Mouse (Mus musculus): ENCODE data around the gene Ppp1r17.

DNA sequence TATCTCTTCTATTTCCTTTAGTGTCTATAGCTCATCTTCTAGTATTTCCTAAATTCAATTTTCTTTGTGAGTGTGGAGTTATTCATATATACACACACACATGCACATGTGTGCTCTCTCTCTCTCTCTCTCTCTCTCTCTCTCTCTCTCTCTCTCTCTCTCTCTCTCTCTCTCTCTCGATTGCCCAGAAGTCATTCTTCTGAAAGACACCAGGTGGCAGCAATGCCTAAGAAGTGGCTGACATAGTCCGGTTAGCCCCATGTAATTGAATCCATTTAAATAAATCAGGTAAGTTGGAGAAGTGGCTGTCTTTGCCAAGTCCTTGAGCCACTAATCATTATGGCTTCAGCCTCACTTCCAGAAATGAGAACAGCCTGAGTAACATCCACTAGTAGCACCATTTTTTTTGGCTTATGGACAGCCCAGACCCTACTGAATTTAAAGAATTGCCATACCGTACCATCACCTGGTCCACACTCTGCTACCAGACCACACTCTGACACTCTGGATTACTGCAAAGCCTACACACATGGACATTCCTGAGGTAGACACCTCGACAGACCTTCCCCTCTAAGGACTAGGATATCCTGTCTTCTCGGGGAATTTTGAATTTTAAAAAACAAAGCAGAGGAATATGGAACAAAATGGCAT lies 49.5 kb downstream of the Ppp1r17 start:
- TF ChIP-seq CTCF (IDR thresholded peaks at IDR 0.05; ENCODE audit: borderline replicate concordance, insufficient read depth, low read length): no peak
- TF ChIP-seq POLR2A (IDR thresholded peaks at IDR 0.05; ENCODE audit: low read depth, low read length): no peak

Measured in embryonic fibroblast, embryonic 13.5 days (primary cell).